Mouse (Mus musculus) kidney, embryonic 15.5 days (tissue): Measurements from ENCODE around the gene Gipc2. TPM values are rescaled to one million over a fixed set of nuclear protein-coding genes. Genes with fewer than 3 reads are reported as not detected.
"Not testable (repeated sequence)": the region's sequence is repeated elsewhere in the genome, so short reads cannot be mapped to it uniquely, and the experiment has no call there.

ENCODE experiments used
- ATAC-seq: fragments of 200-750 bp; cut with Nextera tagmentation; replicated peaks from 2 replicates; pipeline ENCODE4 v1.8.0; 2017; ENCODE audit warnings: moderate TSS enrichment; ENCODE audit not compliant: low FRiP score
- H3K27ac ChIP-seq: fragments of 300-500 bp; sonication (generic); 2 replicates; pipeline ENCODE4 v1.5.1; 2015; ENCODE audit warnings: mild to moderate bottlenecking, inconsistent platforms
- H3K27me3 ChIP-seq: fragments of 300-500 bp; sonication (generic); 2 replicates; pipeline ENCODE4 v1.6.1; 2015; ENCODE audit warnings: inconsistent platforms
- H3K36me3 ChIP-seq: fragments of 300-500 bp; sonication (generic); 2 replicates; pipeline ENCODE4 v1.6.1; 2015; ENCODE audit warnings: inconsistent platforms
- H3K4me1 ChIP-seq: fragments of 300-500 bp; sonication (generic); 2 replicates; pipeline ENCODE4 v1.6.1; 2015; ENCODE audit warnings: inconsistent platforms
- H3K4me2 ChIP-seq: fragments of 300-500 bp; sonication (generic); 2 replicates; pipeline ENCODE4 v1.6.1; 2015; ENCODE audit warnings: moderate library complexity, mild to moderate bottlenecking, inconsistent platforms
- H3K4me3 ChIP-seq: fragments of 300-500 bp; sonication (generic); replicated peaks from 2 replicates; pipeline ENCODE4 v1.5.1; 2015; ENCODE audit warnings: mild to moderate bottlenecking, inconsistent platforms
- H3K9ac ChIP-seq: fragments of 300-500 bp; sonication (generic); 2 replicates; pipeline ENCODE4 v1.6.1; 2015; ENCODE audit warnings: mild to moderate bottlenecking, inconsistent platforms
- H3K9me3 ChIP-seq: fragments of 300-500 bp; sonication (generic); replicated peaks from 2 replicates; pipeline ENCODE4 v1.6.1; 2016; ENCODE audit warnings: inconsistent platforms
- WGBS: fragments of 180-500 bp; shearing (Covaris S2); methylation state at CpG from one replicate; pipeline ENCODE4 v1.1.7; 2015; ENCODE audit warnings: mixed read lengths; 5-methylcytosine and 5-hydroxymethylcytosine counted together
- polyA plus RNA-seq: library from polyadenylated mRNA; unstranded; fragments of >200 nt; fragmentation: Nextera tagmentation; extraction: Ambion mirVana; gene quantifications from 2 replicates; pipeline ENCODE4 v1.2.1, GENCODE M21; 2015

Gene Gipc2
- polyA plus RNA-seq, 1 experiment from 2014 or later = 25.4 TPM

- ATAC-seq = peak; percentile 67
- peaks cover 43% of the 10 kb centered on the region for H3K4me1 ChIP-seq
- H3K27ac ChIP-seq = peak overlapping the region; percentile 84
- H3K36me3 ChIP-seq = no peaks in the 10 kb centered on the region
- no peaks in the 10 kb centered on the region for H3K9me3 ChIP-seq
- no peak overlapping the region for H3K4me3 ChIP-seq
- WGBS = 47% methylated on average over 3 of the region's 3 CpGs
- no peaks in the 10 kb centered on the region for H3K27me3 ChIP-seq
- H3K4me2 ChIP-seq = peak overlapping the region; percentile 26; the same call in 1 of the 2 replicates
- no peak overlapping the region for H3K9ac ChIP-seq
Observed at GRCm38 (mm10) chr3:152149863-152150262, 16.2 kb downstream of the Gipc2 start.

DNA sequence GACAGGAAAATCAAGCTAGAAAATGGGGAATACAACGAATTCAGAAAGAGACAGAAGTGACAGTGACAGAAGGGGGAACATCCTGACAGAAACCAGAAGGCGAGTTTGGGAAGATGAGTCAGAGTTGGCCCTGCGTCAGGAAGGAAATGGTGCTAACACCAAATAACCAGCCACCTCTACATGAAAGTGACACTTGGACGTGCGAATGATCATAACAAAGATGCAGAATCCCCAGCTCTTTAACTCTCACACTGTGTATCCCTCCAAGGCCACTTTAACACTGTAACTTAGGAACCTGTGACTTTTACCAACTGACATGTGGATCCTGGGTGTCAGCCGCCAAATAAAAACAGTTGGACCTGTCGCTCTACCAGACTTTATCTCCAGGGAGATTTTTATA, 16.6 kb downstream of the Gipc2 start:
- Histone ChIP-seq H3K27ac (peak overlapping the region; percentile 84), H3K9me3 (no peaks in the 10 kb centered on the region), H3K4me3 (no peak overlapping the region), H3K36me3 (no peaks in the 10 kb centered on the region), H3K9ac (no peak overlapping the region), H3K4me2 (peak overlapping the region; percentile 26; the same call in 1 of the 2 replicates), H3K4me1 (peaks cover 46% of the 10 kb centered on the region), H3K27me3 (no peaks in the 10 kb centered on the region)
- no peak for ATAC-seq
- WGBS = 62% methylated on average over 7 of the region's 7 CpGs

DNA sequence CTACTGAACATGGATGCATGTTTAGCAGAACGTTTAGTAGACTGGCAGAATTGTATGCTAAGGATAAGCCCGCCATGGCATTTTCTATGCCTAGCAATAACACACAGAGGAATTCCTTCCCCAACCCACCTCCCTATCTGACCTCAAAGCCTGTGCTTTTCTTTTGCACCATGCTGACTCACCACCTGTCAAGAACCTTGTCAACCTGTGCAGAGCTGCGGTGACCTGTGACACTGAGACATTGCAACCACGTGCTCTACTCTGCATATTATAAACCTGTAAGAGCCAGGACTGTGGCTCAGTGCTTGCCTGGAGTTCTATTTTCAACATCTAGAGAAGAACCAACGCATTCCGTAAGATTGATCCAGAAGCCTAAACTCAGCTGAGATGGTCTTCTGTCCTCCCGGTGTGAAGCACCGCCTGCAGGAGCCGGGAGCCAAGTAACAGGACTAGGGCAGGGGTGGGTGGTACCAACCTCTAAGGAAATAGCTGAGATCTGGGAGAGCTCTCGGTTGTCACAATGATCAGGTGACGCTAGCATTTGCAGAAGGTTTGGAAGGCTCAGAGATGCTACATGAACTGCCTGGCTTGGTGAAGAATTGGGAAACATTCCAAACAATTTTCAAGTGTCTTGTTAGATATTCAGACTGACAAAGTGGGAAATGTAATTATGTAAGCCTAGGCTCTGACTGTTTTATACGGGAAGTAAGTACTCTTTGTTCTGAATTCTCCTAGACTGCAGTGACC, 18.8 kb downstream of the Gipc2 start:
- no peak overlapping the region for H3K4me3 ChIP-seq
- peak overlapping the region; percentile 13; the same call in 1 of the 2 replicates for H3K27ac ChIP-seq
- H3K27me3 ChIP-seq = no peaks in the 10 kb centered on the region
- 66% methylated on average over 12 of the region's 12 CpGs for WGBS
- H3K9me3 ChIP-seq = no peaks in the 10 kb centered on the region
- peaks cover 52% of the 10 kb centered on the region for H3K4me1 ChIP-seq
- no peaks in the 10 kb centered on the region for H3K36me3 ChIP-seq
- no peak overlapping the region for H3K4me2 ChIP-seq
- ATAC-seq = no peak
- H3K9ac ChIP-seq = no peak overlapping the region

DNA sequence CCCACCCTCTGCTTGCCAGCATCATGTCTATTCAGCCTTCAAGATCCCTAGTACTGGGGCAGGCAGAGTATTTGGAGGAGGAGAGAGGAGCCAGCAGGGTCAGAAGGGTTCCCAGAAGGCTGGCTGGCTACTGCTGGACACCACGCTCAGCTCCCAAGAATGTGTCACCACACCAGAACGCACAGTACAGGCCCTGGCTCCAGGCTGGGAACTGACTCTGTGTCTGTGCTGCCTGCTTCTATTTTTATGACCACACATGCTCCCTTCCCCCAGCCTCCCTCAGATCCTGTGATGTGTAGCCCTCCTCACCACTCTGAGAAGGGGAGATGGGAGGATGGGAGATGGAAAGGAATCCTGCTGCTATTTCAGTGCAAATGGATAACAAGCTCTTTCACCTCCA, 20.8 kb downstream of the Gipc2 start:
- Histone ChIP-seq H3K27me3 (no peaks in the 10 kb centered on the region), H3K36me3 (no peaks in the 10 kb centered on the region), H3K4me3 (no peak overlapping the region), H3K9me3 (no peaks in the 10 kb centered on the region), H3K4me1 (peaks cover 51% of the 10 kb centered on the region), H3K9ac (no peak overlapping the region), H3K27ac (peak overlapping the region; percentile 37; the same call in 1 of the 2 replicates), H3K4me2 (no peak overlapping the region)
- 27% methylated on average over 2 of the region's 2 CpGs for WGBS
- ATAC-seq = peak; percentile 74

- Histone ChIP-seq H3K4me1 (peaks cover 40% of the 10 kb centered on the region), H3K4me3 (no peak overlapping the region), H3K9ac (no peak overlapping the region), H3K9me3 (no peaks in the 10 kb centered on the region), H3K27ac (peak overlapping the region; percentile 66; the same call in 1 of the 2 replicates), H3K4me2 (no peak overlapping the region), H3K27me3 (no peaks in the 10 kb centered on the region), H3K36me3 (no peaks in the 10 kb centered on the region)
- no peak; the same call in 1 of the 2 replicates for ATAC-seq
- 52% methylated on average over 6 of the region's 6 CpGs for WGBS
Observed at GRCm38 (mm10) chr3:152142989-152143695, 22.9 kb downstream of the Gipc2 start.

DNA sequence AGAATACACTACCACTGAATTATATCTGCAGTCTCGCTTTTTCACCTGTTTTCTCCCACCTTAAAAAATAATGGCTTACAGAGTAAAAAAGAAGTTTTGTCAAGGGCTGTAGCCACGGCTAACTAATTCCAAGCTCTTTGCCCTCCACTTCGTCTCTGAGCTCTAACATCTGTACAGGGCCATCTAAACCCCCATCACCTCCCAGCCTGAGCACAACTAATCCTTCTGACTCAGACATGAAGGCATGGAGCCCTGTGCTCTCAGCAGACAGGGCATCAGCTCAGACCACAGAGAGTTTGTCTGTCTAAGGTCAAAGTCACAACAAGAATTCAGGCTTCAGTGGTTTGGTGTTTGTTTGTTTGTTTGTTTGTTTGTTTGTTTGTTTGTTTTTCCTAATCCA, 23.9 kb downstream of the Gipc2 start:
- Histone ChIP-seq H3K4me2 (no peak overlapping the region), H3K9ac (no peak overlapping the region), H3K4me3 (no peak overlapping the region), H3K27ac (no peak overlapping the region), H3K27me3 (no peaks in the 10 kb centered on the region), H3K36me3 (no peaks in the 10 kb centered on the region), H3K4me1 (peaks cover 31% of the 10 kb centered on the region), H3K9me3 (no peaks in the 10 kb centered on the region)
- WGBS = 65% methylated on average over 3 of the region's 3 CpGs
- ATAC-seq = no peak

DNA sequence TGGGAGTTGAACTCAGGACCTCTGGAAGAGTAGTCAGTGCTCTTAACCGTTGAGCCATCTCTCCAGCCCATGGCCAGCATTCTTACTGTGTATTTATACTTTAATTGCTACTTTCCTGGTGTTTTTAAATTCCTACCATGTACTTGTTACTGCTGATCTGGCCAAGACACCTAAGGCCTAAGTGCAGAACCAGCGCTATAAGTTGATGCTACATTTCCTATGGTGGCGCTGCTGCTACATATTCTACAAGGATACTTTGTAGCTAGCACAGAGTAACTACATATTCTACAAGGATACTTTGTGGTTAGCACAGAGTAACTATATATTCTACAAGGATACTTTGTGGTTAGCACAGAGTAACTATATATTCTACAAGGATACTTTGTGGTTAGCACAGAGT, 26.7 kb downstream of the Gipc2 start:
- not testable (repeated sequence) for H3K4me2 ChIP-seq, H3K9me3 ChIP-seq, H3K36me3 ChIP-seq, H3K27me3 ChIP-seq, H3K27ac ChIP-seq, H3K9ac ChIP-seq, ATAC-seq, H3K4me3 ChIP-seq
- WGBS = 86% methylated on average over 3 of the region's 3 CpGs
- H3K4me1 ChIP-seq = peaks cover 16% of the 10 kb centered on the region

DNA sequence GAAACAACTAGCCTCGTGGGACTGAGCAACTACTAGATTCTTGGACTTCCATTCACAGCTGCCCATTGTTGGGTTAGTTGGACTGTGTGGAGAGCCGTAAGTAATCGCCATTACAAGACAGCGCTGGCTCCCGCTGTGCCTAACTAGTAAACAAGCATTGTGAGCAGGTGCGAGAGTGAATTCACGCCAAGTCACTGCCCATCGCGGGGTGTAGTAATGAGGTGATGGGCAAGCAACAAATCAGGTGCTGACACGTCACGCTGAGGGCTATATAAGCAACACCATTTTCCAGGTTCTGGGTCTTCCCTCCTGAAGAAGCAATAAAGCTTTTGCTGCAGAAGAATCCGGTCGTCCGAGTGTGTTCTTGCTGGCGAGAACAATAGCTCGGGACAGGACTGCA, 29.9 kb downstream of the Gipc2 start:
- H3K27ac ChIP-seq, H3K27me3 ChIP-seq, H3K4me1 ChIP-seq, H3K9me3 ChIP-seq, H3K9ac ChIP-seq, H3K4me2 ChIP-seq, H3K4me3 ChIP-seq, ATAC-seq, H3K36me3 ChIP-seq: not testable (repeated sequence)
- 92% methylated on average over 16 of the region's 16 CpGs for WGBS

DNA sequence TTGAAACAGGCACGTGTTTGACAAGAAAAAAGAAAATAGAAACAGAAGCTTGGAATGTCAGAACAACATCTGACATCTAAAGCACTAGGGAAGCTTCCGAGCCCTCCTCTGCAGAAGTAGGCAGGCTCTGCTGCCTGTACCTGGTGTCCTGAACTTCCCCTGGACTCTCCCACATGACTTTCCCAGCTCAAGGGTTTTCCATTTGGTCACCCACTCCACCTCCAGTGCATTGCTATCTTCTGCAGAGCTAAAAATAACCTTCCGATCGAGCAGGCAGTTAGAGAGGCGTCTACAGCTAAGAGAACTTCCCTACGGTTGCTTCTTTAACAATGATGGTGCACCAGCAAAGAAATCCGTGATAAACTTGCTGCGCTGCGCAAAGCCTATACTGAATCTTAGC, 32.4 kb downstream of the Gipc2 start:
- Histone ChIP-seq H3K4me3 (no peak overlapping the region), H3K4me2 (no peak overlapping the region), H3K9ac (no peak overlapping the region), H3K4me1 (no peaks in the 10 kb centered on the region), H3K27me3 (no peaks in the 10 kb centered on the region), H3K9me3 (no peaks in the 10 kb centered on the region), H3K36me3 (no peaks in the 10 kb centered on the region), H3K27ac (no peak overlapping the region)
- no peak for ATAC-seq
- 76% methylated on average over 9 of the region's 9 CpGs for WGBS

DNA sequence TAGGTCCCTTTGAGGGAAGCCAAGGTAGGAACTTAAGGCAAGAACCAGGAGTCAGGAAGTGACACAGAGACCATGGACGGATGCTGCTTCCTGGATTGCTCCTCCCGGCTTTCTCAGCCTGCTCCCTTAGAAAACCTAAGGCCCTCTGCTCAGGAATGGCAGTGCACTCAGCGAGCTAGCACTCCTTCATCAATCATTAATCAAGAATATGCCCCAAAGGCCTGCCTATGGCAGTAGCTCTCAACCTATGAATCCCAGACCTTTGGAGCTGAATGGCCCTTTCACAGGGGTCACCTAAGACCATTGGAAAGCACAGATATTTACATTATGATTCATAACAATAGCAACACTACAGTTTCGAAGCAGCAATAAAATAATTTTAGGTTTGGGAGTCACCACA, 35.1 kb downstream of the Gipc2 start:
- WGBS = 71% methylated on average over 4 of the region's 4 CpGs
- no peak overlapping the region for H3K27ac ChIP-seq
- H3K4me2 ChIP-seq = no peak overlapping the region
- no peaks in the 10 kb centered on the region for H3K27me3 ChIP-seq
- 0 out of 2 replicates have a peak, but pooled peaks have one; percentile 40 for ATAC-seq
- H3K36me3 ChIP-seq = 0 out of 2 replicates have a peak, but pooled peaks cover 3% of the 10 kb centered on the region
- H3K4me3 ChIP-seq = no peak overlapping the region
- H3K4me1 ChIP-seq = no peaks in the 10 kb centered on the region
- H3K9ac ChIP-seq = no peak overlapping the region
- no peaks in the 10 kb centered on the region for H3K9me3 ChIP-seq

GRCm38 (mm10) chr3:152129426-152129825, 36.6 kb downstream of the Gipc2 start:
- H3K27ac ChIP-seq, ATAC-seq: not testable (repeated sequence)
- 92% methylated on average over 4 of the region's 4 CpGs for WGBS

GRCm38 (mm10) chr3:152128631-152129030, 37.4 kb downstream of the Gipc2 start:
- no peak overlapping the region for H3K9ac ChIP-seq
- no peak for ATAC-seq
- H3K9me3 ChIP-seq = no peaks in the 10 kb centered on the region
- no peak overlapping the region for H3K4me3 ChIP-seq
- no peak overlapping the region for H3K4me2 ChIP-seq
- no peaks in the 10 kb centered on the region for H3K27me3 ChIP-seq
- 87% methylated on average over 7 of the region's 7 CpGs for WGBS
- H3K36me3 ChIP-seq = 0 out of 2 replicates have a peak, but pooled peaks cover 3% of the 10 kb centered on the region
- no peak overlapping the region for H3K27ac ChIP-seq
- H3K4me1 ChIP-seq = no peaks in the 10 kb centered on the region

More at GRCm38 (mm10) chr3:152129426-152129825, 36.6 kb downstream of the Gipc2 start:
- H3K9ac ChIP-seq, H3K4me3 ChIP-seq, H3K4me2 ChIP-seq, H3K36me3 ChIP-seq, H3K4me1 ChIP-seq, H3K27me3 ChIP-seq, H3K9me3 ChIP-seq: not testable (repeated sequence)
